Mouse (Mus musculus) cerebellum, adult 8-10 months (tissue): ENCODE measurements around the gene Gcgr.
"Not testable (repeated sequence)": the region's sequence is repeated elsewhere in the genome, so short reads cannot be mapped to it uniquely, and the experiment has no call there.

Experiments used
- DNase-seq: peaks from one replicate; pipeline ENCODE4 v3.0.0; 2022

Gcgr gene

GRCm38 (mm10) chr11:120539285-120540014, 9.0 kb downstream of the Gcgr start:
- DNase-seq, result no peak

- no peak for DNase-seq
Measured at GRCm38 (mm10) chr11:120541907-120542306, 11.4 kb downstream of the Gcgr start.

- DNase-seq, result no peak
Measured at GRCm38 (mm10) chr11:120542376-120542775, 11.9 kb downstream of the Gcgr start.

- no peak for DNase-seq
Measured at GRCm38 (mm10) chr11:120545964-120546363, 15.5 kb downstream of the Gcgr start.

GRCm38 (mm10) chr11:120547469-120547868, 17.0 kb downstream of the Gcgr start:
- no peak for DNase-seq

GRCm38 (mm10) chr11:120548214-120548613, 17.7 kb downstream of the Gcgr start:
- DNase-seq, result no peak

- no peak for DNase-seq
Measured at GRCm38 (mm10) chr11:120548786-120549167, 18.3 kb downstream of the Gcgr start.

GRCm38 (mm10) chr11:120549168-120549945, 18.9 kb downstream of the Gcgr start, which contains the start of gene Mcrip1:
Mcrip1 (minus strand) TSS chr11:120549727.
- peak; percentile 91 for DNase-seq

GRCm38 (mm10) chr11:120549986-120550809, 19.7 kb downstream of the Gcgr start:
- no peak for DNase-seq

GRCm38 (mm10) chr11:120550810-120551440, 20.4 kb downstream of the Gcgr start, which contains the start of gene Ppp1r27:
Ppp1r27 (minus strand) TSS chr11:120551132.
- DNase-seq, result no peak

GRCm38 (mm10) chr11:120552736-120553135, 22.2 kb downstream of the Gcgr start:
- DNase-seq, result no peak

- DNase-seq, result no peak
Measured at GRCm38 (mm10) chr11:120554834-120555233, 24.3 kb downstream of the Gcgr start.

GRCm38 (mm10) chr11:120555260-120555659, 24.8 kb downstream of the Gcgr start:
- no peak for DNase-seq

GRCm38 (mm10) chr11:120558843-120559242, 28.3 kb downstream of the Gcgr start:
- DNase-seq, result not testable (repeated sequence)

- DNase-seq, result no peak
Measured at GRCm38 (mm10) chr11:120560952-120561728, 30.6 kb downstream of the Gcgr start.

- no peak for DNase-seq
Measured at GRCm38 (mm10) chr11:120562949-120563348, 32.5 kb downstream of the Gcgr start.

- DNase-seq, result no peak
Measured at GRCm38 (mm10) chr11:120565114-120565513, 34.6 kb downstream of the Gcgr start.

GRCm38 (mm10) chr11:120568324-120568723, 37.8 kb downstream of the Gcgr start:
- DNase-seq, result no peak

- DNase-seq, result no peak
Measured at GRCm38 (mm10) chr11:120571122-120571521, 40.6 kb downstream of the Gcgr start.

GRCm38 (mm10) chr11:120571754-120572416, 41.4 kb downstream of the Gcgr start:
- no peak for DNase-seq

- DNase-seq, result peak; percentile 39
Measured at GRCm38 (mm10) chr11:120572417-120572751, 41.9 kb downstream of the Gcgr start.
